Comparison of ENCODE assay signal across 20 mouse cellular contexts in genomic region chr1:135714901-135715609, GRCm38 (mm10). TPM values are rescaled to one million over a fixed set of nuclear protein-coding genes. Genes with fewer than 3 reads are reported as not detected.
DNase-seq lines count a peak whose midpoint lies in the region; ATAC-seq and TF ChIP-seq lines count a peak whose summit lies in the region.
"Had no signal": no experiment of that assay in that cellular context is flagged by ENCODE, and none has a peak within 500 bp of the region (broad histone marks: within the 10 kb centered on the region; RNA-seq: fewer than 3 reads in every experiment).

No protein-coding gene starts in this region.

- H3K4me2 ChIP-seq in heart, embryonic 14.5 days (ENCODE audit: low read length), result no peak overlapping the region; the same call in 1 of the 2 replicates
- peak overlapping the region; percentile 6; the same call in 1 of the 2 replicates for H3K4me2 ChIP-seq in liver, embryonic 15.5 days
- H3K4me2 ChIP-seq: hindbrain, embryonic 12.5 days; midbrain, embryonic 12.5 days; stomach, embryonic 15.5 days had no signal

- WGBS in heart, embryonic 14.5 days, result 27% methylated on average over 3 of the region's 3 CpGs
- 9% methylated on average over 3 of the region's 3 CpGs for WGBS in liver, embryonic 15.5 days (ENCODE audit: insufficient replicate concordance)

- H3K27me3 ChIP-seq in heart, embryonic 14.5 days (ENCODE audit: control insufficient read depth, insufficient read depth, low read length), result no peaks in the 10 kb centered on the region
- H3K27me3 ChIP-seq in G1E (ENCODE audit: insufficient read depth, low read length), result no peaks in the 10 kb centered on the region
- H3K27me3 ChIP-seq in liver, embryonic 15.5 days, result no peaks in the 10 kb centered on the region
- H3K27me3 ChIP-seq: hindbrain, embryonic 12.5 days; stomach, embryonic 15.5 days had no signal

- no peak overlapping the region for H3K4me3 ChIP-seq in heart, embryonic 14.5 days (ENCODE audit: control insufficient read depth in 1 of 2, insufficient read depth in 1 of 2, low read depth in 1 of 2, low read length in 2 of 2)
- no peak overlapping the region; the same call in 1 of the 2 replicates for H3K4me3 ChIP-seq in G1E (ENCODE audit: low read depth, low read length)
- H3K4me3 ChIP-seq in embryonic fibroblast, embryonic 13.5 days (ENCODE audit: insufficient read depth, low read length), result no peak overlapping the region
- no peak overlapping the region for H3K4me3 ChIP-seq in liver, embryonic 15.5 days (replicated peaks)
- H3K4me3 ChIP-seq: hindbrain, embryonic 12.5 days; midbrain, embryonic 12.5 days; stomach, embryonic 15.5 days had no signal

- H3K27ac ChIP-seq in heart, embryonic 14.5 days (replicated peaks in 1 of 2; ENCODE audit: control insufficient read depth in 1 of 2, insufficient read depth in 1 of 2, low read depth in 2 of 2, low read length in 2 of 2), result peak overlapping the region; percentile 68 to 75
- H3K27ac ChIP-seq in embryonic fibroblast, embryonic 13.5 days (ENCODE audit: insufficient read depth, low read length), result peak overlapping the region; percentile 47
- peak overlapping the region; percentile 53 for H3K27ac ChIP-seq in liver, embryonic 15.5 days (replicated peaks)
- H3K27ac ChIP-seq: hindbrain, embryonic 12.5 days; kidney, postnatal 0 days; midbrain, embryonic 12.5 days; stomach, embryonic 15.5 days had no signal

- no peak for TF ChIP-seq POLR2A in embryonic fibroblast, embryonic 13.5 days (IDR thresholded peaks at IDR 0.05; ENCODE audit: low read depth, low read length)

- TF ChIP-seq CTCF in G1E (IDR thresholded peaks at IDR 0.05; ENCODE audit: low read depth, low read length), result no peak
- TF ChIP-seq CTCF in embryonic fibroblast, embryonic 13.5 days (IDR thresholded peaks at IDR 0.05; ENCODE audit: borderline replicate concordance, insufficient read depth, low read length), result no peak

- no peak for DNase-seq in heart, postnatal 4 days
- no peak for DNase-seq in G1E (ENCODE audit: low spot score)
- DNase-seq in layer of hippocampus, adult 8-10 months (ENCODE audit: low spot score in 2 of 2), result no peak
- DNase-seq in cerebellum, adult 11-12 months, result no peak
- DNase-seq: adrenal gland, adult 2 months; cerebellum, adult 2 months; embryo, embryonic 11 days; gastrocnemius, postnatal 25 days; layer of hippocampus, adult 9-11 months; lung, postnatal 10 days; right cerebral cortex, adult 18-20 months had no signal

- peak; percentile 47; the same call in 1 of the 2 replicates for ATAC-seq in heart, embryonic 14.5 days (ENCODE audit: insufficient number of reproducible peaks, insufficient read depth, low FRiP score, low read depth)
- 0 out of 2 replicates have a peak, but pooled peaks have one; percentile 22 for ATAC-seq in G1E (ENCODE audit: extremely low read depth, insufficient number of reproducible peaks, low FRiP score, poor library complexity, severe bottlenecking)
- peak; percentile 79 for ATAC-seq in liver, embryonic 15.5 days (ENCODE audit: insufficient read depth)
- ATAC-seq in frontal cortex, adult (ENCODE audit: low TSS enrichment), result no peak
- ATAC-seq: intestine, embryonic 16.5 days had no signal

- H3K4me1 ChIP-seq in heart, embryonic 14.5 days (ENCODE audit: control insufficient read depth in 2 of 2, insufficient read depth in 2 of 2, low read length in 2 of 2), result peaks cover 21 to 29% of the 10 kb centered on the region in 2 experiments
- H3K4me1 ChIP-seq in G1E (ENCODE audit: insufficient read depth, low read depth, low read length), result peaks cover 21% of the 10 kb centered on the region
- peaks cover 2% of the 10 kb centered on the region; the same call in 1 of the 2 replicates for H3K4me1 ChIP-seq in embryonic fibroblast, embryonic 13.5 days (ENCODE audit: control insufficient read depth, insufficient read depth, low read length)
- H3K4me1 ChIP-seq in liver, embryonic 15.5 days (replicated peaks), result peaks cover 31% of the 10 kb centered on the region
- H3K4me1 ChIP-seq: hindbrain, embryonic 12.5 days had no signal

- no peak overlapping the region; the same call in 1 of the 2 replicates for H3K9ac ChIP-seq in heart, embryonic 14.5 days (ENCODE audit: low read length)
- no peak overlapping the region for H3K9ac ChIP-seq in liver, embryonic 15.5 days
- H3K9ac ChIP-seq: hindbrain, embryonic 12.5 days; midbrain, embryonic 12.5 days; stomach, embryonic 15.5 days had no signal

- H3K36me3 ChIP-seq in heart, embryonic 14.5 days (ENCODE audit: control insufficient read depth, insufficient read depth, low read length), result no peaks in the 10 kb centered on the region
- no peaks in the 10 kb centered on the region for H3K36me3 ChIP-seq in G1E (replicated peaks)
- H3K36me3 ChIP-seq in liver, embryonic 15.5 days (replicated peaks), result no peaks in the 10 kb centered on the region
- H3K36me3 ChIP-seq: hindbrain, embryonic 12.5 days; midbrain, embryonic 12.5 days; stomach, embryonic 15.5 days had no signal

- H3K9me3 ChIP-seq in heart, embryonic 14.5 days (ENCODE audit: control insufficient read depth, low read length), result no peaks in the 10 kb centered on the region
- H3K9me3 ChIP-seq in G1E (replicated peaks), result no peaks in the 10 kb centered on the region
- no peaks in the 10 kb centered on the region for H3K9me3 ChIP-seq in liver, embryonic 15.5 days (replicated peaks)
- H3K9me3 ChIP-seq: hindbrain, embryonic 12.5 days; midbrain, embryonic 12.5 days; stomach, embryonic 15.5 days had no signal

RNA-seq across cellular contexts. Expression of gene Csrp1, which starts 4.8 kb away (rescaled TPM):
- 133 and 220 TPM in 2 replicates for polyA plus RNA-seq in heart, embryonic 14.5 days (2014; fragmentation: Nextera tagmentation; extraction: Ambion mirVana)
- total RNA-seq in heart, postnatal 4 days (2021), result 100 to 1,000 TPM; 262 to 267 TPM
- not detected in 2 replicates for total RNA-seq in G1E (2014; fragmentation: Nextera tagmentation)
- 0.29 and 0.38 TPM in 2 replicates for total RNA-seq in G1E (2017)
- polyA plus RNA-seq in G1E (2012), result 0.05 and 0.06 TPM in 2 replicates
- 453 and 629 TPM in 2 replicates for polyA plus RNA-seq in embryonic fibroblast, embryonic 13.5 days (2011; ENCODE audit: insufficient read length, low read depth, missing spikeins)
- 32.7 and 33.8 TPM in 2 replicates for polyA plus RNA-seq in liver, embryonic 15.5 days (2015; fragmentation: Nextera tagmentation; extraction: Ambion mirVana)
- total RNA-seq in layer of hippocampus, adult 8-10 months (2022), result 100 to 1,000 TPM; 242 to 284 (median 250) TPM

RNA-seq across cellular contexts. Expression of gene Phlda3, which starts 50.9 kb away (rescaled TPM):
- polyA plus RNA-seq in heart, embryonic 14.5 days (2014; fragmentation: Nextera tagmentation; extraction: Ambion mirVana), result 72.4 and 77.2 TPM in 2 replicates
- total RNA-seq in heart, postnatal 4 days (2021), result 10 to 100 TPM; 40.7 to 43.8 TPM
- total RNA-seq in G1E (2014; fragmentation: Nextera tagmentation) (not detected in 2 replicates), G1E (2017) (0.98 and 1.7 TPM in 2 replicates)
- 5.2 and 5.4 TPM in 2 replicates for polyA plus RNA-seq in G1E (2012)
- polyA plus RNA-seq in embryonic fibroblast, embryonic 13.5 days (2011; ENCODE audit: insufficient read length, low read depth, missing spikeins), result 147 and 179 TPM in 2 replicates
- polyA plus RNA-seq in liver, embryonic 15.5 days (2015; fragmentation: Nextera tagmentation; extraction: Ambion mirVana), result 6.2 and 6.7 TPM in 2 replicates
- 10 to 100 TPM; 12.4 to 15.9 (median 15.0) TPM for total RNA-seq in layer of hippocampus, adult 8-10 months (2022)

Comparison
In these comparisons a context has a peak if more than half of its experiments do, and no peak if none do; other contexts are left out.
1. RNA of gene Csrp1, which starts 4.8 kb away (polyA plus RNA-seq): 453 to 629 TPM in embryonic fibroblast, embryonic 13.5 days, 133 to 220 TPM in heart, embryonic 14.5 days and 32.7 to 33.8 TPM in liver, embryonic 15.5 days; 0.05 to 0.06 TPM in G1E; every median in the first group is over 10 times any median in the second.
2. Peak in every context shown above with its lines, with median percentiles within 50 percentile points of each other: H3K27ac ChIP-seq.